Mouse (Mus musculus) adrenal gland, adult 18-20 months (tissue): ENCODE data around the gene Det1. TPM values are rescaled to one million over a fixed set of nuclear protein-coding genes. Genes with fewer than 3 reads are reported as not detected.

Experiments used
- DNase-seq, 2 experiments: peaks; one replicate each; pipeline ENCODE4 v3.0.0; 2021 to 2022; ENCODE audit warnings: low spot score in 2 of 2
- total RNA-seq, 2 experiments: library from RNA; stranded (reverse); gene quantifications; 1 replicate in 1 of 2; 2 replicates in 1 of 2; pipeline ENCODE4 v1.2.3; 2021

The Det1 gene
- total RNA-seq, 2 experiments from 2014 or later: 10.5 to 11.8 TPM

DNA sequence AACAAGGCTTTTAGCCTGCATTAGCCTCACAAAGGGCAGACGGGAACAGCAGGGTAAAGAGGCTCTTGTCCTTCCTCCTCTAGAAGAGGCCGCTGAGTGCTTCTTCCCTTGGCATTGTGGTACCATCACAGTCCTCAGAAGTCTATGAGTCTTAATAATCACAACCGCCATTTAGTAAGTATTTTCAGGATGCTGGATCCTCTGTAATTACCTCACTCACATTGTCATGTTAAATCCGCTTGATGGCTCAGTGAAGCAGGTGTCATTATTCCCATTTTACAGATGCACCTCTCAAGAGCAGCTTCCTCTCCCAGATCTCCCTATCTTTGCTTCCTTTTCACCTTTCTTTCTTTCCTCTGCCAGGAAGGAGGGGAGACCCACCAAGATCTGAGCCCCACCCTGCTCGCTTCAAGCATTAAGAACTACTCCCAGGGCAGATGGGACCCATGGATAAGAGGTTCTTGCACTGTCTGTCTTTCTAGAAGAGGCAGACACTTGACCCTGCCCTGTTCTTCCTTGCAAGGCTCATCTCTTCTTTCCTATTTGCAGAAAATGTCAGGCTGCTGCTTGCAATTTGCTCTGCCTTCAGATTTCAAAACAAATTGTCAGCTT is 8.1 kb upstream of the Det1 start:
- no peak for DNase-seq

DNA sequence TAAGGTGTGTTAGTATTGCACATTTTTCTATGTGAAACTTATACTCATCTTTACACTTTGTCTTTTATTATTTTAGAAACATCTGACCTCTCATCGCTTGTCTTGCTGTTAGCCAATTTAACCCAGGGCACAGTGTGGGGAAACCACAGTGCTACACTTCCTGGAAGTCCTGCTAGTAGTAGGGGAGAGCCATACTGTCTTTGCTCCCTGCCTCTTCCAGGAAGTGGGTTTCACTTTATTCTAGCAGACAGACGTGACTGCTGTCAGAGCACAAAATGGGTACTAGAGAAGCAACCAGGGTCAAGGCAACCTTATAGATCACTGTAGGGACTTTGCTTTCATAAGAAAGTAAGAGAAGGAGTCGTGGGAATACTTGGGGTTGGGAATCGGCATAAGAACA is 7.0 kb upstream of the Det1 start:
- DNase-seq: no peak

DNA sequence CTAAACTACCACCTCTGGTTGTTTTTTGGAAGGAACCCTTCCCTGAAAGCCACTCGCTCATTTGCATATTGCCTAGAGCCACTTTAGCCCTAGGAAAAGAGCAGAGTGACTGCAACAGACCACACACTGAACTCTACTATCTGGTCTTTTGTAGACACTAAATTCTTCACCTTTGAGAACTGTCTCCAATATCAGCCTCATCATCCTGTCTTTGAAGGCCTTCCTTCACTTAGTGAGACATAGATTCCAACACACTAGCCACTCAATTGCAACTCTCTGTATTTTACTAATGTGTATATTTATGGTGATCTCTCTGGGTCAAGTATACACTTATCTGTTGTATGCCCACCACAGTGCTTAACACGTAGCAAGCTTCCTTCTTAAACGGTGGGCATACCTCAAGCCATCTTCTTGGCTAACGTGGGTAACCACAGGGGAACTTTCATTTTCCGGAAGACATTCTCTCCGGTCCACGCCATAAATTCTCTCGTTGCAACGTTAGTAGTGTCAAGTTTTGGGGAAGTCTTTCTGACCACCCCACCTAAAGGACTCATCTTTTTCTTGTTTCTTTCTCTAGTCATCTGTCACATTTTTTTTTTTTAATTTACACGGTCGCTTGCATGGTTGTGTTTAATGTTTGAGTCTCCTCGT is 872 bp downstream of the Det1 start:
- no peak for DNase-seq

DNA sequence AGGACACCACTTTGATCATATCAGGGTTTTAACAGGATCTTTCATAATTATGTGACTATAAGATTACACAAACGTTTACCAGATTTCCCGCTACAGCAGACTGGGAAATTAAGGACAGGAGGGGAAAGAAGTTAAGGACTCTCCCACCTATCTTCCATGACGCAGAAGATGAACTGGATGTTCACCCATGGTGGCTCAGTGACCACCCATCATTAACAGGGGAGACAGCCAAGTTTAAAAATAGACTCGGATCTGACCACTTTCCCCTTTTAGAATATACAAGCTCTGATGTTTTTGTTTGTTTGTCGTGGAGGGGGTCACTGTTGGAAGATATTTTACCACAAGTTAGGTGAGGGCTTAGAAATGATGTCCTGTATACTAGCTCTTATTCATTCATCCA is 5.5 kb downstream of the Det1 start:
- no peak for DNase-seq

DNA sequence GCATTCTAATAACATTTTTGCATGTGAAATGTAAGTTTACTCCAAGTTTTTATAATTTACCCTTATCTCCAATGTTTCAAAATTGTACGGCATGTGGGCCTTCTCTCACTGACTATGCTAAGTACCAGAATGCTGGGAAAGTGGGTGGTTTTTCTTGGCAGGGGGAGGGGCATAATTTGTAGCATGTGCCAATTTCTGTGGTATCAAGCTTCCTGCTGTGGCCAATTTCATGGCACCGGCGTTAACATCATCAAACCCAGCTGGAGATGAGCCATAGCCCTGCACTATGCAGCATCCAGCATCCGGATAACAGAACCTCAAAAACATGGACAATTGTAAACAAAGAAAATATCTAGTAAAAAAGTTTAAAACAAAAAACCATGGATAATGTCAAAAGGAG is 9.8 kb downstream of the Det1 start:
- no peak for DNase-seq

DNA sequence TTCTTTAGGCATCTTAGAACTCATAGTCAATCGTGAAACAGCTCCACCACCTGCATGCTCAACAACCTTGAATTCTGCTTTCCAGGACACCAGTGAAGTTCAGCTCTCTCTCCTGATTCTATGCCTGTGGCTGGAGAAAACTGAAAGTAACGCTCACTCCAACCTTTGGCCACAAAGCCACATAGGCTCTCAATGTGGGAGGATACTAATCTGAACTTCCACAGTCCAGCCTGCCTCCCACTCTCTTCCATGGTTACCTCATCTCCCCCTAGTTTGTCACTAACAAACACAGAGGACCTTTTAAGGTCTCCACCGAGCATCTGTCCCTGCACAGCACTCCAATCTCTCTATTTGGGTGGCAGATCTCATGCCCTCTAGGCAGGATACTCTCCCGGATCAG is 11.4 kb downstream of the Det1 start:
- DNase-seq: no peak

DNA sequence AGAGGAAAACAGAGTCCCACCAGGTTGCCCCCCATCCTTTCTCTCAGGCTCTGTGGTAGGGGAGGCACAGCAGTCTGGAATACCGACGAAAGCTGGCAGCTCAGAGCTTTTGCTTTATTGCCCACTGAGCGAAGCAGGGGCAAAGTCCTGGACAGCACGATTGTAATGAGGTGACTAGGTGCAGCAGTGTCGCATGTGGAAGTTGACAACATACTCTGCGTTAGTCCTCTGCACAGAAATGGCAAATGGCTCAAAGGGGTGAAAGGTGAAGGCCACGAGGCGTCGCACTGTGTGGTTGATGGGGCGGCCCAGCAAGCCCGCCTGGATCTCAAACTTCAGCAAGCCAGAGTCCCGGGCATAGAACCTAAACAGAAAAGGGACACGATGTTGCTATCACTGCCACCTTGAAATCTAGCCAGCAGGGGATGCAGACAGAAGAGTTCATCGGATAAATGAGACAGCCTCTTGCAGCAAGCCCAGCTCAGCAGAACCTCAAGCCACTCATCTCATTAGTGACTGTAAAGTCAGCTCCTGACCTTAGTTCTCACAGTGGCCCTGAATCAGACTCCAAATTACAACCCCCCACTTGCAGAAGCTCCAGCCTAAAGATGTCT is 19.2 kb downstream of the Det1 start:
- no peak for DNase-seq

DNA sequence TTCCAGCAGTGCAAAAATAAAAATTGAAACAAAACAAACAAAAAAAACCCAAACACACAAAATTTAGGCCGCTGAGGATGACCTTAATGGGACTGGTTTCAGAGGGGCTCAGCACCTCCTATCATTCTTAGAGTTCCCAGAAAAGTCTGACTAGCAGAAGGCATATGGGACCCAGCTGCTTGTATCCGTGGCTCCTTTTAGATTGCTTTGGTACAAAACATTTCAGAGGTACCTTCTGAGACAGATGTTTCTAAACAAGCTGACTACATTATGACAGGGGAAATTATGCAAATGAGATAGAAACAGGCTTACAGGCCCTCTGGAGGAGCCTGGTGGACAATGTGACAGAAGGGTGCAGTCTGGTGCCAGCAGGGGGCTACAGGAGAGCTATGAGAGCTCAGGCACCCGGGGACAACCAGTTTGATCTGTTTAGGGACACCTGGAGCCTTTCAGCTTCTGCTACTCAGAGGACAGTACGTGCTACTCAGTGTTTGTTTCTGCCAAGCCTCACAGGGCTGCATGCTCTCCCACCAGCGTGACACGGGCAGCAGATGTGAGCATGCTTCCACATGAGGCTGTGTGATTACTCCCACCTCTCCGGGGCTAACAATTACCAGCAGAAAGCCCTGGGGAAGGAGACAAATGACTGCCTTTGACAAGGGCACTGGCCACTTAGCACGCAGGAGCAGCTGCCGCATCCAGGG is 20.2 kb downstream of the Det1 start:
- DNase-seq: no peak

DNA sequence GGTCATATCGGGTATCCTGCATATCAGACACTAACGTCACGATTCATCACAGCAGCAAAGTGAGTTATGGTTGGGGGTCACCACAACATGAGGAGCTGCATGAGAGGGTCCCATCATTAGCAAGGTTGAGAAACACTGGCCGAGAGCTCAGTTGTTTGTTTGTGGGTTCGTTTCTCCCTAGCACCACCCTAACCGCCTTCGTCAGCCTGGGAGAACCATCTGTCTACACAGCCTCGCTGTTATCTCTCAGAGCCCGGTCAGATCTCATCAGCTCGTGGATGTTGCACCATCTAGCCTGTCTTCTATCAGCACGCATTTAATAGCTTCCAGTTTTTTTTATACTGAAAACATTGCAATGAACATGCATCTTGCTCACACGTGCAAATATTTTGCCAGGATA is 28.7 kb downstream of the Det1 start:
- no peak for DNase-seq

DNA sequence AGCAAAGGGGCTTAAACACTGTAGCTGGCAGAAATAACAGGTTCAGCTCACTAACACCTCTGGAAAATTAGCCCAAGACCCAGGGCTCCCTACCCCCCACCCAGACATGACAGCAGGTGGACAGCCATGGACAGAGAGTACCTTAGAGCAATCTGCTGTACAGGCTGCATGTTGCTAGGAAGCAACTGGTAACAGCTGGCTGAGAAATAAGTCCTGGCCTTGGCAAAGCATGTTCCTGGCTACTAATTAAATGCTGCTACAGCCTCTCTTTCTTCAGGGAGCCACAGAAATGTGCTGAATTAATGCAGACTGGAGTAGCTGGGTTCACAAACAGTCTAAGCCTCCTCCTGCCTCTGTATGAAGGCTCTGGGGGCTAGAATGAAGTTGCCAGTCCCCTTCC is 32.3 kb downstream of the Det1 start:
- DNase-seq: no peak

DNA sequence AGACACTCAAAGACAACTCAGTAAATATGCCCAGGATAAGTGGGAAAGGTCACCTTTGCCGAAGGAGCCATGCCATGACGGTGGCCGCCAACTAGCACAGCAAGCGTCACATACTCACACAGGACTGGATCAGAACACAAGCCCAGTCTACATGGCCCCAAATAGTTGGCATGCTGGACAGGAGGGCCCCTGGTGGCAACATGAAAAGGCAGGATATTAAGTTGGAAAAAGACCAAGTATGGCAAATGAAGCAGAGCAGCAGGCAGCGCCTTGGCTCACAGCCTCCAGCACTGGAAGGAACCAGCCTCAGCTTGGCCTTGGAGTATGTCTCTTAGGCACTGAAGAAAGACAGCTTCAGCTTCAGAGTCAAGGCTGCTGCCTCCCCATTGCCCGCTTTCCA is 33.3 kb downstream of the Det1 start:
- no peak for DNase-seq

DNA sequence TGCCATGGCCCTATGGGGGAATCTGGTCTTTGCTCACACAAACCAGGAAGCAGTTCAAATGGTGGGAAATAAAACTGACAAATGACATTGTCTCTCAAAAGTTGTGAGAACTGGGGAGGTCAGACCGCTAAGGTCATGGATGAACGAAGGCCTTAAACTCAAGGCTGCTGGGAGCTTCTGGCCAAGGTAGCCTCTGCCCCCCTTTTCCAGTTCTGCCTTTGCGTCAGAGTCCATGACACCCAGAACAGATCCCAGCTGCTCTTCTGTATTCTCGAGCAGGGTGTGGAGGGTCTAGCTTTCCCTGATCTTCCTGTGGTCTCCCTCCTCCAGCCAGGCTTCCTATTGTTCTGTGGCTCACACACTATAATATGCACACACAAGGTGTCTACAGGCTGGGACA is 39.9 kb downstream of the Det1 start:
- DNase-seq: no peak

DNA sequence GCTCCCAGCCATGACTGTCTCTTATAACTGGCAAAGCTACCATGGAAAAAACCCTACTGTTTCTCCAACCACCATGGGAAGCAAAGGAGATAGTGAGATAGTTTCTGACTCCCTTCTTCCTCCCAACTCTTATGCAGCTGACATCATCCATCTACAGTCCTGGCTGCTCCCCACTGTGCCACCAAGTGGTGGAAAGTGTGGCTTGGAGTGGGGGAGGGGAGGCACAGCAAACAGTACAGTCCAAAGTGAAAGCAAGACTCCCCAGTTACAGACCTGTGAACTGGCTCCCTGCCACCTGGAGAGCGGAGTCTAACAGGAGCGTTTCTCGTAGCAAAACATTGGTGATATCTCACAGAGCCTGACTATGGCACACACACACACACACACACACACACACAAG is 43.2 kb downstream of the Det1 start:
- DNase-seq: no peak

DNA sequence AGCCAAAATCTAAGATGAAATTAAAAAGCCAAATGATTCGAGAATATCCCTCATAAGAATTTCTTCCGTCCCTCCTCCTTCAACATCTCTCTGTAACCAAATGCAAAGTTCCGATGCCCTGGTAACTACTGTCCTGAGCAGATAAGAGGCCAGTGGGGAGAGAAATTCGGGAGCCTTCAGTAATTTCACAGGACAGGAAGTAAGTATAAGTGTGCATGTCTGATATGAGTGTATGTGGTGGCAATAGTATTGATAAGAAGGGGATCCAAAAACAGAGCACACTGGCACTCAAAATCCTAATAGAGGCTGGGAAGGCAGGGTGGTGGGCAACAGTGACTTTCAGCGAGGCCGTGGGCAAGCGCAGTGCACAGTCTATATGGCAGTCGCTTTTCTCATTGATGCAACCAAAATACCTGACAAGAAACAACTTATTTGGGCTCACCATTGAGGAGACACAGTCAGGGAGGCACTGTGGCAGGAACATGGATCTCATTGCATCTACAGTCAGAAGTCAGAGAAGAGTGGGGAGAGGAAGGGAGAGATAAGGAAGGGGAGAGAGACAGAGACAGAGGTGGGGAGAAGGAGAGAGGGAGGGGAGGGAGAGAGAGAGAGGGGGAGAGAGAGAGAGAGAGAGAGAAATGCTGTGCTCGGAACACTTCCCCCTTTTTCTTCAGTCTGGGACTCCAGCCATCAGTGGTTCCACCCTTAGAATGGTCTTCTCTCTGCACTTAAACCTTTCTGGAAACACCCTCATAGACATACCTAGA is 47.1 kb downstream of the Det1 start:
- no peak for DNase-seq

DNA sequence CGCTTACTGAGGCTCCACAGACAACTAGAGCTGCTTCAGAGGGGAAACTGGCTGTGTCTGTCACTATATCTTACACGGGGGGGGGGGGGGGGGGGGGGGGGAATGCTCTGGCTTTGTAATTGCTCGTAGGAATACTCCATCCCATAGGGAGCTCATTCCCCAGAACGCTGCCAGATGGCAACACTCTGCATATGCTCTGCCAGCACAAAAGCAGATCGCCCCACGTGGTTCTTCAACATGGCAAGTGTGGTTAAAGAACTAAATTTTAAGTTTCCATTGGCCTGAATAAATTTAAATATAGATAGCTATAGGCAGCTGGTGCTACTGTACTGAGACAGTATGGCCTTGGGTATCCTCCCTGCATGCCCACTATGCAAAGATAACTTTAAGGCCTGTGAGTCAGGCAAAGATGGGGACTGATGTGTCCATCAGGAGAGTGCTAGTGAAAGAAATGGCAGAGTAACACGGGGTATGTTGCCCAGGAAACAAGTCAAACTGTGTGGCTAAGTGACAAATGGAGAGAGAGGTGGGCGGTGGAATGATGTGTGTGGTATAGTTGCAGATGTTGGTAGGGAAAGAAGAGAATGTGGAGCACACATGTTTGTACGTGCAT is 49.1 kb downstream of the Det1 start:
- DNase-seq: no peak

DNA sequence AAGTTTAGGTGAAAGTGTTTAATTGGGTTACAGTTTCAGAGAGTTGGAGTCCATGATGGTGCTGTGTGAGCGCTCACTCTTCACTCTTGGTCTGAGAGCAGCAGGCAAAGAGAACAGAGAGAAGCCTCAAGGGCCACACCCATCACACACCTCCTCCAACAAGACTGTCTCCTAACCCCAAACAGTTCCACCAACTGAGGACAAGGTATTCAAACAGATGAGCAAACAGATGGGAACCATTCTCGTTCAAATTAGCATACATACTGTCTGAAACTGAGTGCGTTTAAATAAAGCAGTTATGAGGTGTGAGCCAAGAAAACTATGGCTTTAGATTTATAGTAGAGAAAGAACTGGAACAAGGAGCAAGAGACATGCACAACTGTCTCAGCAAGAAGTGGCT is 50.4 kb downstream of the Det1 start:
- DNase-seq: no peak

DNA sequence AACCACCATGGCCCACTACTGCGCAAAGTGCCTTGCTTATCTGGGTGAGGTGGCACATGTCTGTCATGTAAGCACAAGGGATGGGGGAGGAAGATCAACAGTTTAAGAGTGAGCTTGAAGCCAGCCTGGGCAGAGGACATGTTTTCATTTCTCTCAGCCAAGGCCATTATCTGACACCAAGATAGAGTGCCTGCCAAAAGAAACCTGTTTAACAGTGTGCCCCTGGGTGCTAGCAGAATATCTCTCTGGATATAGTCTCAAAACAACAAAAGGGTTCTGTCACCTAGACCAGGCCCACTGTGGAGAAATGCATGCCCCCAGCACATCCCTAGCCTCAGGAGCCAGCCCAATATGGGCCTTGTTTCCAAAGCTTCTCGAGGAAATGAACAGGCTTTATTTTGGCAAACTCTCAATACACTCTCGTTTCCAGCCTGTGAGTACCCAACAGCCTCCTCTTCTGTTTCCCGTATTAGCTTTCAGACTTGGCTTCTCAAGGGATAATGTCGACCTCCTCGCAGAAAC is 52.4 kb downstream of the Det1 start:
- no peak for DNase-seq

DNA sequence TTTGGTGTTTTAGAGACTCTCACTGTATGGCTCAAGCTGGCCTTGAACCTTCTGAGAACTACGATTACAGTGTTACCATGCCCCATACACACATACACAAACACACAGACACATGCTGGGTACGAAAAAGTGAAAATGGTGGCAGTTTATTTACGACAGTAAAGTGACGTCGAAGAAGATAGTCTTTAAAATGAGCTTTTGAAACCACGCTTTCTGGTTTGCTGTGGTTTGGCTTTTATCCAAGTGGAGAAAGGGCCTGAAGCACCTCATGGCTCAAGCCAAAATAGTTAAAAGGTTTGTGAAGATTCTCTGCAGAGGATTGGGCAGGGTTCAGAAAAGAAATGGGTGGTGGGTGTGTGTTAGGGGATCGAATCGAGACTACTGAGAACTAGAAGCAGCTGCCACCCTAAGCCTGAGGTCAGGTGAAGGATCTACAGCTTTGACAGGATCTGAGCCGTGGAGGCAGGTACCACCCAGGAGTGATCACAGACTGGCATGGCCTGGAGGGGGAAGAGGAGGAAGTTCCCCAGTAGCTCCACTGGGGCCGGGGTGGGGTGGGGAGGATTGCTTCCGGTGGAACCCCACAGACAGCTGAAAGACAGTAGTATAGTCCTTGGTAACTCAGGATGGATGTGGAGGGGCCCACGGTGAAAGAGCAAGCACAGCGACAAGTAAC is 53.0 kb downstream of the Det1 start:
- DNase-seq: no peak

DNA sequence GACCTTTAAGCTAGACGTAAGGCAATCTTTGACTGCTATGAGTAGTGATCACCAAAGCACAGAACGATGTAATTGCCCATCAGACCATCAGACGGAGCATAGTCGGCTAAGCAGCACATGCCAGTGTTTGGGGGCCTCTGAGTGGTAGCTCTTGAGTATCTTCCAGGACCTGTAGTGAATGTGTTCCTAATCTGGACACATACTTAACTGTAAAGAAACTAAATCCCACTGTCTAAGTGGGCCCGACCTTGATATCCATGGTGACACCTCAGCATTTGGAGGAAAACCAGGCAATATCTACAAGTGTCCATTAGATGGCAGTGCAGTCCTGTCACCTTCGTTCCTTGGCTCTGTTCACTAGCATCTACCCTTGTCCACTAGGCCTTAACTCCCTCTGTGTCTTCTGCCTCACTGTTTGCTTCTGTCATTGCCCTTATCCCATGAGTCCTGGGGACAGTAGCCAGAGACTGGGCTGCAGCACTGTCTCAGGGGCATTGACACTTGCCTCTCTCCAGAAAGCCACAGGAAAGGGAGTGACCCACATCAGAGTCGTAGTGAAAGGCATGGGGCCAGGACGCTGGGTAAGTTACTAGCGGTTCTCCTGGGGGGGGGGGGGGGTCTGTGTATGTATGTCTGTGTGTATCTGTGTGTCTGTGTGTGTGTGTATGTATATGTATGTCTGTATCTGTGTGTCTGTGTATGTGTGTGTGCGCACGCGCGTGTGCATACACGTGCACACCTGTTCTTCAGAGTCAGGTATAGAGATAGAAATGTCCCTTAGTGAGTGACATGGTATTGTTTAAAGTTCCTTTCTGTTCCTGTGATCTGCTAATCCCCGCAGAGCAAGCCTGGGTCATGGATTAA is 55.5 kb downstream of the Det1 start:
- peak in 1 of 2 experiments; percentile 52 for DNase-seq
